Mouse (Mus musculus) cerebellum, adult 2 months (tissue): ENCODE measurements around the gene Lamb1.

Experiments
- CTCF ChIP-seq: fragments of 200-500 bp; IDR thresholded peaks from 2 replicates; pipeline ENCODE4 v1.5.1; 2011; ENCODE audit warnings: low read depth, mild to moderate bottlenecking, control low read depth, low read length, moderate library complexity, borderline replicate concordance; ENCODE audit not compliant: insufficient read depth
- POLR2A ChIP-seq: fragments of 200-500 bp; IDR thresholded peaks from 2 replicates; pipeline ENCODE4 v1.6.1; 2011; ENCODE audit warnings: low read length, control low read depth, borderline replicate concordance; ENCODE audit not compliant: insufficient read depth

DNA sequence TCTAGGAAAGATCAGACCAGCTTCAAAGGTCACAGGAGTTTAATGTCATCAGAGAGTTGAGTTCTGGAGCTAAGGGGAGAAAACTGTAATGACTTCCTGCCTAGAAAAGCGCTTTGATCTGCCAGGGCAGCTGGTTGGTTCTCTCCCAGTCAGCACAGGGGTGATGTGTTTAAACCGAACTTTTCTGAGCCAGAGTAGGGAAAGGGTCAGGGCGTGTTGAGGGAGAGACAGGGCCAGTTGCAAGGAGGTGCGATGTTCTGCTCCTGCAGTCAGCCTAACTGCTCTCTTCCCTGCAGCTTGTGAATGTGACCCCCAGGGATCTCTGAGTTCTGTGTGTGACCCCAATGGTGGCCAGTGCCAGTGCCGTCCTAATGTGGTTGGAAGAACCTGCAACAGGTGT, 37.2 kb downstream of the Lamb1 start:
- TF ChIP-seq POLR2A (no peak), CTCF (no peak)
